Comparison of ENCODE assay signal across 14 mouse cellular contexts in the genomic region with DNA sequence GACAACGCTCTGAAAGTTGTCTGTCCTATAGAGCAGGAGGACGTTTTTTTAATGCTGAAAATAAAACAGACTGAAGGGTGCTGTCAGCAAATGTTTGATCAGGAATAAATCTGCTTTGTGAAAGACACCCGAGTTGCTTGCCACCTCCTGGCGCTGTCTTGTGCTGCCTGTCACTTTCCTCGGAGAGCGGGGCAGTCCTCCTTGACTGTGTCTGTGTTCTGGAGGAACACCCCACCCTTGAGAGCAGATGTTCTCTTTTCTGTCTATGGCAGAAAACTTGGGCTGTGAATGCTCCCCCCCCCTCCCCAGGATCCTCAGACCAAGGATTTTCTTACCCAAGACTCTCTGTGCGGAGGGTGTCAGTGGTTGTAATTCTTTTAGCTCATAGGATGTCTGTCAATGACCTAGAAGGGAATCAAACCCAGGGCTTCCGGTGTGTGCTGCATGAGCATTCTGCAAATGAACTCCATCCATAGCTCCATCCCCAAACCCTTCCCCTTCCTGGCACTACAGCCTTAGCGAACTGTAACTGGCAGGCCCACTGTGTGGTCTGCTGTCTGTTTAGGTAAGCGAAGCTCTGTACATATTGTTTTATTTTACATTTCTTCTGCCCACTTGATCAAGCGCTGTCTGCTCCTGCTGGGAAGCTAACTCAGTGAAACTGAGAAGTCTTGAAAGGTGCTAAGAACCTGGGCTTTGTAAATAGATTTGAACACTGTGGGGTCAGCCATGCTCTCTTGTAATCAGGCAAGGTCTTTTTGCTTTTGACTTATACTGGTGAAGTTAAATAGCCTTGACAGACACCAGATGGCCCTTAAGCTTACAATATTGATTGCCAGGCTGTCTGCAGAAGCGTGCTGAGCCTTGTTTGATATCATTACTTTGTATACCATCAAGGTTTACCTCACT. TPM values are rescaled to one million over a fixed set of nuclear protein-coding genes. Genes with fewer than 3 reads are reported as not detected.
A peak's percentile ranks its signal among the peaks of the same experiment; 100 is the strongest.
DNase-seq lines count a peak whose midpoint lies in the region; ATAC-seq and TF ChIP-seq lines count a peak whose summit lies in the region.
"Had no signal": no experiment of that assay in that cellular context is flagged by ENCODE, and none has a peak within 500 bp of the region (broad histone marks: within the 10 kb centered on the region; RNA-seq: fewer than 3 reads in every experiment).

No protein-coding gene starts in this region.

- no peaks in the 10 kb centered on the region for H3K9me3 ChIP-seq in hindbrain, embryonic 16.5 days (ENCODE audit: control insufficient read depth, low read length)
- H3K9me3 ChIP-seq in hindbrain, embryonic 14.5 days (ENCODE audit: control insufficient read depth, low read length), result no peaks in the 10 kb centered on the region
- no peaks in the 10 kb centered on the region for H3K9me3 ChIP-seq in forebrain, embryonic 14.5 days (replicated peaks; ENCODE audit: control insufficient read depth, low read length)
- no peaks in the 10 kb centered on the region for H3K9me3 ChIP-seq in midbrain, embryonic 16.5 days (replicated peaks; ENCODE audit: control insufficient read depth, low read length, poor library complexity, severe bottlenecking)
- H3K9me3 ChIP-seq in lung, postnatal 0 days (ENCODE audit: low read length), result no peaks in the 10 kb centered on the region

- H3K4me1 ChIP-seq in hindbrain, embryonic 16.5 days (ENCODE audit: control insufficient read depth, insufficient read depth, low read depth, low read length), result no peaks in the 10 kb centered on the region
- no peaks in the 10 kb centered on the region for H3K4me1 ChIP-seq in hindbrain, embryonic 14.5 days (replicated peaks; ENCODE audit: control insufficient read depth, insufficient read depth, low read length)
- no peaks in the 10 kb centered on the region for H3K4me1 ChIP-seq in forebrain, embryonic 14.5 days (ENCODE audit: control insufficient read depth, insufficient read depth, low read length)
- no peaks in the 10 kb centered on the region for H3K4me1 ChIP-seq in midbrain, embryonic 16.5 days (ENCODE audit: control insufficient read depth, insufficient read depth, low read length)
- H3K4me1 ChIP-seq in lung, postnatal 0 days (ENCODE audit: insufficient read depth, low read depth, low read length), result no peaks in the 10 kb centered on the region

- no peak for DNase-seq in hindbrain, embryonic 14.5 days (ENCODE audit: low spot score)
- DNase-seq in brain, embryonic 18.5 days (ENCODE audit: low read depth, low spot score), result peak; percentile 20
- DNase-seq in forebrain, embryonic 14.5 days (ENCODE audit: low spot score), result peak; percentile 66
- no peak for DNase-seq in lung, postnatal 0 days (ENCODE audit: low spot score)
- no peak for DNase-seq in B cell, adult 2 months
- DNase-seq: adrenal gland, postnatal 10 days; cerebellum, adult 11-12 months; gastrocnemius, postnatal 36 days; heart, postnatal 14 days; kidney, postnatal 4 days; lung, adult 18-20 months; spleen, adult 18-20 months had no signal

- ATAC-seq in hindbrain, embryonic 16.5 days, result peak; percentile 67; the same call in 1 of the 2 replicates
- ATAC-seq in hindbrain, embryonic 14.5 days (ENCODE audit: low FRiP score), result no peak
- peak; percentile 91 for ATAC-seq in forebrain, embryonic 14.5 days
- ATAC-seq in midbrain, embryonic 16.5 days, result peak; percentile 56
- no peak for ATAC-seq in lung, postnatal 0 days

- no peak overlapping the region for H3K27ac ChIP-seq in hindbrain, embryonic 16.5 days (ENCODE audit: low read depth, low read length)
- H3K27ac ChIP-seq in hindbrain, embryonic 14.5 days, result no peak overlapping the region
- H3K27ac ChIP-seq in forebrain, embryonic 14.5 days (ENCODE audit: low read depth, low read length), result peak overlapping the region; percentile 78
- no peak overlapping the region for H3K27ac ChIP-seq in midbrain, embryonic 16.5 days (ENCODE audit: low read length)
- H3K27ac ChIP-seq in lung, postnatal 0 days (ENCODE audit: low read length), result no peak overlapping the region

- WGBS in hindbrain, embryonic 16.5 days, result 66% methylated on average over 12 of the region's 12 CpGs
- WGBS in hindbrain, embryonic 14.5 days, result 72% methylated on average over 12 of the region's 12 CpGs
- 59% methylated on average over 12 of the region's 12 CpGs for WGBS in forebrain, embryonic 14.5 days
- 59% methylated on average over 12 of the region's 12 CpGs for WGBS in midbrain, embryonic 16.5 days
- WGBS in lung, postnatal 0 days, result 49% methylated on average over 12 of the region's 12 CpGs

- no peak for TF ChIP-seq CTCF in lung, postnatal 0 days (IDR thresholded peaks at IDR 0.05)

- H3K27me3 ChIP-seq in hindbrain, embryonic 16.5 days (replicated peaks; ENCODE audit: control insufficient read depth, insufficient read depth, low read length), result no peaks in the 10 kb centered on the region
- no peaks in the 10 kb centered on the region for H3K27me3 ChIP-seq in hindbrain, embryonic 14.5 days (ENCODE audit: control insufficient read depth, insufficient read depth, low read length)
- no peaks in the 10 kb centered on the region for H3K27me3 ChIP-seq in forebrain, embryonic 14.5 days (replicated peaks; ENCODE audit: control insufficient read depth, insufficient read depth, low read length)
- H3K27me3 ChIP-seq in midbrain, embryonic 16.5 days (ENCODE audit: control insufficient read depth, insufficient read depth, low read depth, low read length), result no peaks in the 10 kb centered on the region
- H3K27me3 ChIP-seq in lung, postnatal 0 days (replicated peaks; ENCODE audit: insufficient read depth, low read length), result no peaks in the 10 kb centered on the region

- no peak overlapping the region for H3K9ac ChIP-seq in hindbrain, embryonic 16.5 days (ENCODE audit: low read depth, low read length)
- H3K9ac ChIP-seq in hindbrain, embryonic 14.5 days, result no peak overlapping the region
- no peak overlapping the region for H3K9ac ChIP-seq in forebrain, embryonic 14.5 days (ENCODE audit: low read length)
- no peak overlapping the region for H3K9ac ChIP-seq in midbrain, embryonic 16.5 days (ENCODE audit: low read depth, low read length)
- no peak overlapping the region for H3K9ac ChIP-seq in lung, postnatal 0 days (replicated peaks; ENCODE audit: low read depth)

- no peaks in the 10 kb centered on the region for H3K36me3 ChIP-seq in hindbrain, embryonic 16.5 days (ENCODE audit: control insufficient read depth, insufficient read depth, low read length)
- H3K36me3 ChIP-seq in hindbrain, embryonic 14.5 days (replicated peaks; ENCODE audit: control insufficient read depth, insufficient read depth), result no peaks in the 10 kb centered on the region
- no peaks in the 10 kb centered on the region for H3K36me3 ChIP-seq in forebrain, embryonic 14.5 days (ENCODE audit: control insufficient read depth, insufficient read depth, low read length)
- H3K36me3 ChIP-seq in midbrain, embryonic 16.5 days (ENCODE audit: control insufficient read depth, insufficient read depth, low read length), result no peaks in the 10 kb centered on the region
- no peaks in the 10 kb centered on the region for H3K36me3 ChIP-seq in lung, postnatal 0 days (ENCODE audit: insufficient read depth, low read length)

- no peak for TF ChIP-seq EP300 in lung, postnatal 0 days (IDR thresholded peaks at IDR 0.05)

- H3K4me2 ChIP-seq in hindbrain, embryonic 16.5 days (ENCODE audit: low read length), result no peak overlapping the region
- H3K4me2 ChIP-seq in hindbrain, embryonic 14.5 days (replicated peaks), result no peak overlapping the region
- H3K4me2 ChIP-seq in forebrain, embryonic 14.5 days (ENCODE audit: low read length), result no peak overlapping the region
- no peak overlapping the region for H3K4me2 ChIP-seq in midbrain, embryonic 16.5 days (ENCODE audit: low read length)
- H3K4me2 ChIP-seq in lung, postnatal 0 days (replicated peaks; ENCODE audit: low read depth, low read length), result no peak overlapping the region

- H3K4me3 ChIP-seq in hindbrain, embryonic 16.5 days (ENCODE audit: low read length), result no peak overlapping the region
- H3K4me3 ChIP-seq in hindbrain, embryonic 14.5 days (replicated peaks; ENCODE audit: low read length), result no peak overlapping the region
- no peak overlapping the region for H3K4me3 ChIP-seq in forebrain, embryonic 14.5 days (ENCODE audit: low read depth, low read length)
- no peak overlapping the region for H3K4me3 ChIP-seq in midbrain, embryonic 16.5 days (ENCODE audit: low read depth, low read length)
- no peak overlapping the region for H3K4me3 ChIP-seq in lung, postnatal 0 days (ENCODE audit: low read depth, low read length)

RNA-seq across cellular contexts. Expression of a gene that starts 53.0 kb away (rescaled TPM):
- 15.8 and 17.4 TPM in 2 replicates for polyA plus RNA-seq in hindbrain, embryonic 16.5 days (2015; fragmentation: Nextera tagmentation; extraction: Ambion mirVana)
- 18.8 and 19.9 TPM in 2 replicates for polyA plus RNA-seq in hindbrain, embryonic 14.5 days (2014; fragmentation: Nextera tagmentation; extraction: Ambion mirVana)
- polyA plus RNA-seq in forebrain, embryonic 14.5 days (2014; fragmentation: Nextera tagmentation; extraction: Ambion mirVana), result 17.2 and 25.0 TPM in 2 replicates
- 14.3 and 15.9 TPM in 2 replicates for polyA plus RNA-seq in midbrain, embryonic 16.5 days (2015; fragmentation: Nextera tagmentation; extraction: Ambion mirVana)
- polyA plus RNA-seq in lung, postnatal 0 days (2015; fragmentation: Nextera tagmentation; extraction: Ambion mirVana), result 13.1 and 13.7 TPM in 2 replicates

Comparison
In these comparisons a context has a peak if more than half of its experiments do, and no peak if none do; other contexts are left out.
1. ATAC-seq: peak in hindbrain, embryonic 16.5 days (single experiment), forebrain, embryonic 14.5 days (single experiment) and midbrain, embryonic 16.5 days (single experiment); none in hindbrain, embryonic 14.5 days (single experiment) and lung, postnatal 0 days (single experiment).
2. DNase-seq: peak in brain, embryonic 18.5 days (single experiment) and forebrain, embryonic 14.5 days (single experiment); none in hindbrain, embryonic 14.5 days (single experiment), lung, postnatal 0 days (single experiment) and B cell, adult 2 months (0 of 2).